Mouse (Mus musculus) forebrain, embryonic 16.5 days (tissue): ENCODE data around the gene Skiv2l. TPM values are rescaled to one million over a fixed set of nuclear protein-coding genes. Genes with fewer than 3 reads are reported as not detected.

Experiments
- ATAC-seq: fragments of 200-750 bp; cut with Nextera tagmentation; 2 replicates; pipeline ENCODE4 v1.8.0; 2017; ENCODE audit warnings: mild to moderate bottlenecking, moderate library complexity
- H3K27ac ChIP-seq: fragments of 300-500 bp; sonication (generic); 2 replicates; pipeline ENCODE4 v1.5.1; 2014; ENCODE audit warnings: low read length, control low read depth
- H3K27me3 ChIP-seq: fragments of 300-500 bp; sonication (generic); replicated peaks from 2 replicates; pipeline ENCODE4 v1.6.1; 2014; ENCODE audit warnings: low read length; ENCODE audit not compliant: control insufficient read depth, insufficient read depth
- H3K36me3 ChIP-seq: fragments of 300-500 bp; sonication (generic); 2 replicates; pipeline ENCODE4 v1.6.1; 2014; ENCODE audit not compliant: control insufficient read depth, insufficient read depth
- H3K4me1 ChIP-seq: fragments of 300-500 bp; sonication (generic); replicated peaks from 2 replicates; pipeline ENCODE4 v1.6.1; 2014; ENCODE audit warnings: low read length; ENCODE audit not compliant: control insufficient read depth, insufficient read depth
- H3K4me2 ChIP-seq: fragments of 300-500 bp; sonication (generic); 2 replicates; pipeline ENCODE4 v1.6.1; 2014; ENCODE audit warnings: mild to moderate bottlenecking, low read length, control low read depth
- H3K4me3 ChIP-seq: fragments of 300-500 bp; sonication (generic); replicated peaks from 2 replicates; pipeline ENCODE4 v1.5.1; 2014; ENCODE audit warnings: mild to moderate bottlenecking, low read length, control low read depth
- H3K9ac ChIP-seq: fragments of 300-500 bp; sonication (generic); replicated peaks from 2 replicates; pipeline ENCODE4 v1.6.1; 2014; ENCODE audit warnings: low read depth, low read length, control low read depth
- H3K9me3 ChIP-seq: fragments of 300-500 bp; sonication (generic); 2 replicates; pipeline ENCODE4 v1.6.1; 2016; ENCODE audit warnings: low read length; ENCODE audit not compliant: control insufficient read depth
- WGBS: fragments of 180-500 bp; shearing (Covaris S2); extraction: QIAGEN DNeasy Blood & Tissue Kit; methylation state at CpG from one replicate; pipeline ENCODE4 v1.1.7; 2014; 5-methylcytosine and 5-hydroxymethylcytosine counted together
- polyA plus RNA-seq: library from polyadenylated mRNA; unstranded; fragments of >200 nt; fragmentation: Nextera tagmentation; extraction: Ambion mirVana; gene quantifications from 2 replicates; pipeline ENCODE4 v1.2.1, GENCODE M21; 2015

The Skiv2l gene
- polyA plus RNA-seq, 1 experiment from 2014 or later, result 65.6 TPM

- H3K9ac ChIP-seq, result no peak overlapping the region
- no peak overlapping the region for H3K4me3 ChIP-seq
- no peaks in the 10 kb centered on the region for H3K4me1 ChIP-seq
- no peak for ATAC-seq
- no peak overlapping the region for H3K27ac ChIP-seq
- no peak overlapping the region for H3K4me2 ChIP-seq
- 0 out of 2 replicates have a peak, but pooled peaks cover 3% of the 10 kb centered on the region for H3K27me3 ChIP-seq
- H3K36me3 ChIP-seq, result no peaks in the 10 kb centered on the region
- no peaks in the 10 kb centered on the region for H3K9me3 ChIP-seq
Observed at GRCm38 (mm10) chr17:34881166-34881565, 31.2 kb upstream of the Skiv2l start.

GRCm38 (mm10) chr17:34879336-34879879, 29.4 kb upstream of the Skiv2l start, which contains the start of gene Zbtb12:
Gene Zbtb12 (plus strand): TSS chr17:34879483.
- H3K27ac ChIP-seq, result no peak within 1 kb of the TSS
- 66% methylated on average over 11 of the region's 11 CpGs for WGBS
- no peaks in the 10 kb centered on the region for H3K9me3 ChIP-seq
- H3K4me3 ChIP-seq, result no peak within 1 kb of the TSS
- no peaks in the 10 kb centered on the region for H3K4me1 ChIP-seq
- H3K27me3 ChIP-seq, result 0 out of 2 replicates have a peak, but pooled peaks cover 2% of the 10 kb centered on the region
- H3K36me3 ChIP-seq, result no peaks in the 10 kb centered on the region
- H3K4me2 ChIP-seq, result no peak within 1 kb of the TSS
- ATAC-seq, result no peak
- H3K9ac ChIP-seq, result no peak within 1 kb of the TSS

DNA sequence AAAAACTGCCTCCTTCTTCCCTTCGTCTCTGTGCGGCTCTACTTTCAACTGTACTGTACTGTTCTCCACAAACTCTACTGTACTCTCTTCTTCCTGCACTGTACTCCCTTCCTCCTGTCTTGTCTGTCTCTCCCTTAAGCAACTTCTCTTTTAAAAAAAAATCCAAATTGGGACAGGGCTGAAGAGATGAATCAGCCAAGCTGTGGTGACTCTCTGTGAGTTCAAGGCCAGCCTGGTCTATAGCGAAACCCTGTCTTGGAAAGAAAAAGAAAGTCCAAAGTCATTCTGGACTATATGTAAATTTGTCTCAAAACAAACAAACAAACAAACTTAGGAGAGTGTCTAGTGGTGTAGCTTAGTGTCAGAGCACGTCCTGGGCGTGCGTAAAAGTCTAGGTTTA, 24.3 kb upstream of the Skiv2l start:
- ATAC-seq, result no peak
- WGBS, result 90% methylated on average over 6 of the region's 6 CpGs
- H3K27me3 ChIP-seq, result no peaks in the 10 kb centered on the region
- no peaks in the 10 kb centered on the region for H3K9me3 ChIP-seq
- no peak overlapping the region for H3K27ac ChIP-seq
- no peaks in the 10 kb centered on the region for H3K36me3 ChIP-seq
- H3K9ac ChIP-seq, result no peak overlapping the region
- H3K4me2 ChIP-seq, result no peak overlapping the region
- H3K4me3 ChIP-seq, result no peak overlapping the region
- no peaks in the 10 kb centered on the region for H3K4me1 ChIP-seq

DNA sequence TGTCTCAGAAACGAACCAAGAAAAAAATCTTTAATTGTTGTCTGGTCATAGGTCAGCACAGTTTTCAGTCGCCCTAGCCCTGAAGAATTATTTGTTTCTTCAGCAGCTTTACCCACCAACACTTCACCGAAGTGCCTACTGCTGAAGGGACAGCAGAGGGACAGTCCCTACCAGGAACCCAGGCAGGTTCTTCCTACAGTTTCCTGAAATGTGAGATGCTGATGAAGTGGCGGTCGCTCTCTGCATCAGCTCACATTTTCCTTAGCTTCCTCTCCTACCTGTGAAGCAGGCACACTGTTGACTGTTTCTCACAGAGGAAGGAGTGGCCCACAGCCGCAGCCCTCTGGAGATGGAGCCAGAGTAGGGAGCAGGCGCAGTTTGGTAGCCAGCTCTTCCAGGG, 16.0 kb upstream of the Skiv2l start:
- no peaks in the 10 kb centered on the region for H3K9me3 ChIP-seq
- H3K36me3 ChIP-seq, result no peaks in the 10 kb centered on the region
- H3K4me1 ChIP-seq, result no peaks in the 10 kb centered on the region
- H3K4me3 ChIP-seq, result no peak overlapping the region
- ATAC-seq, result no peak
- H3K4me2 ChIP-seq, result no peak overlapping the region
- no peak overlapping the region for H3K27ac ChIP-seq
- no peak overlapping the region for H3K9ac ChIP-seq
- no peaks in the 10 kb centered on the region for H3K27me3 ChIP-seq
- 67% methylated on average over 7 of the region's 7 CpGs for WGBS

- Histone ChIP-seq H3K4me1 (no peaks in the 10 kb centered on the region), H3K36me3 (no peaks in the 10 kb centered on the region), H3K9ac (no peak within 1 kb of the TSS), H3K9me3 (no peaks in the 10 kb centered on the region), H3K27ac (no peak within 1 kb of the TSS), H3K4me3 (no peak within 1 kb of the TSS), H3K4me2 (no peak within 1 kb of the TSS), H3K27me3 (no peaks in the 10 kb centered on the region)
- WGBS, result 71% methylated on average over 8 of the region's 8 CpGs
- no peak for ATAC-seq
Observed at GRCm38 (mm10) chr17:34862416-34863081, 12.5 kb upstream of the Skiv2l start, which contains the start of gene Cfb. Gene Cfb (minus strand): TSS chr17:34862518.

- Histone ChIP-seq H3K9me3 (no peaks in the 10 kb centered on the region), H3K27ac (no peak overlapping the region), H3K36me3 (no peaks in the 10 kb centered on the region), H3K9ac (no peak overlapping the region), H3K4me3 (no peak overlapping the region), H3K27me3 (no peaks in the 10 kb centered on the region), H3K4me2 (no peak overlapping the region), H3K4me1 (no peaks in the 10 kb centered on the region)
- WGBS, result 73% methylated on average over 13 of the region's 13 CpGs
- no peak for ATAC-seq
Observed at GRCm38 (mm10) chr17:34861704-34862415, 11.8 kb upstream of the Skiv2l start.

DNA sequence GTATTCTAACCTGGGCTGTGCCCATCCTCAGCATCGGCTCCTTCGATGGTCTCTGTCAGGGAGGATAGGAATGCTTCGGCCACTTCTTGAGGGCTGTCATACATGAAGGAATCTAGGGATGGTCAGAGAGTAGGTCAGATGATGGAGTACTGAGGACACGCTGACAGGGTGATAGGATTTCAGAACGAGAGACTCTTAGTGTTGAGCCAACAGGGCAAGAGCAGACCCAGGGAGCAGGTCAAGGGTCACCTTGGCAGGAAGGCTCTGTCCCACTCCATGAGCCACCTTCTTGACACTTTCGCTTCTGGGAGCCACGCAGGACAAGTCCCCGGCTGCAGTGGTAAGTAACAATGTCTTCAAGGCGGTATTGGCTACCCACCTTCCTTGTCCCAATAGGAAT, 10.5 kb upstream of the Skiv2l start:
- Histone ChIP-seq H3K9me3 (no peaks in the 10 kb centered on the region), H3K4me2 (no peak overlapping the region), H3K9ac (no peak overlapping the region), H3K4me3 (no peak overlapping the region), H3K27me3 (no peaks in the 10 kb centered on the region), H3K27ac (no peak overlapping the region), H3K4me1 (no peaks in the 10 kb centered on the region), H3K36me3 (peaks cover 5% of the 10 kb centered on the region; the same call in 1 of the 2 replicates)
- no peak for ATAC-seq
- WGBS, result 88% methylated on average over 9 of the region's 9 CpGs

DNA sequence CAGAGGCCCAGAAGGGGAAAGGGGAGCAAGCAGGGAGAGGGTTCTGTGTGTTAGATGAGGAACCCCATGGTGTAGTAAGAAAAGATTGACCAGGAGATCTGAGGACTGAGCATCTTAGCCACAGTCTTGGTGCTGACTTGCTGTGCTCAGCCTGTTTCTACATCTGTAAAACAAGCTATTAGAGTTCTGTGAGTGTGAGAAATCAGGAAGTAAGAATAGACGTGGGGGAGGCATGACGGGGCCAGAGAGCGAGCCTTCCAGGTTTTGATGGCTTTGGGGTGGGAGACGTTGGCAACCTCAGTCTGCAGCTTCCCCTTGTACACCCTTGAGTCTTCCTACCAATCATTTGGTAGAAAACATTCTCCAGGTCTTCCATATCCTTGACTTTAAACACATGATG, 8.7 kb upstream of the Skiv2l start:
- peaks cover 12% of the 10 kb centered on the region; the same call in 1 of the 2 replicates for H3K36me3 ChIP-seq
- ATAC-seq, result no peak
- no peaks in the 10 kb centered on the region for H3K9me3 ChIP-seq
- 83% methylated on average over 4 of the region's 4 CpGs for WGBS
- H3K4me3 ChIP-seq, result no peak overlapping the region
- H3K9ac ChIP-seq, result no peak overlapping the region
- H3K4me1 ChIP-seq, result no peaks in the 10 kb centered on the region
- no peaks in the 10 kb centered on the region for H3K27me3 ChIP-seq
- H3K4me2 ChIP-seq, result no peak overlapping the region
- H3K27ac ChIP-seq, result no peak overlapping the region

- ATAC-seq, result no peak
- Histone ChIP-seq H3K27ac (no peak overlapping the region), H3K9me3 (no peaks in the 10 kb centered on the region), H3K4me3 (no peak overlapping the region), H3K9ac (no peak overlapping the region), H3K36me3 (peaks cover 15% of the 10 kb centered on the region; the same call in 1 of the 2 replicates), H3K4me2 (no peak overlapping the region), H3K4me1 (peaks cover 8% of the 10 kb centered on the region), H3K27me3 (no peaks in the 10 kb centered on the region)
- 31% methylated on average over 3 of the region's 3 CpGs for WGBS
Observed at GRCm38 (mm10) chr17:34855825-34856224, 5.8 kb upstream of the Skiv2l start.
